Mouse (Mus musculus): ENCODE results near the gene Oas1f. TPM values are rescaled to one million over a fixed set of nuclear protein-coding genes. Genes with fewer than 3 reads are reported as not detected.
"Not testable (repeated sequence)": the region's sequence is repeated elsewhere in the genome, so short reads cannot be mapped to it uniquely, and the experiment has no call there.

Gene Oas1f
- polyA plus RNA-seq, 1 experiment from 2014 or later: not detected

- Histone ChIP-seq H3K9me3 (replicated peaks) (no peaks in the 10 kb centered on the region; the same call in 1 of the 2 replicates), H3K27me3 (ENCODE audit: low read depth, poor library complexity, severe bottlenecking) (no peaks in the 10 kb centered on the region), H3K4me1 (no peaks in the 10 kb centered on the region), H3K36me3 (no peaks in the 10 kb centered on the region), H3K27ac (replicated peaks) (no peak overlapping the region), H3K4me3 (no peak overlapping the region)
- no peak for DNase-seq (ENCODE audit: low spot score)
- WGBS: 75% methylated on average over 1 of the region's 1 CpGs
Observed at GRCm38 (mm10) chr5:120900666-120901065, 53.5 kb downstream of the Oas1f start.

DNA sequence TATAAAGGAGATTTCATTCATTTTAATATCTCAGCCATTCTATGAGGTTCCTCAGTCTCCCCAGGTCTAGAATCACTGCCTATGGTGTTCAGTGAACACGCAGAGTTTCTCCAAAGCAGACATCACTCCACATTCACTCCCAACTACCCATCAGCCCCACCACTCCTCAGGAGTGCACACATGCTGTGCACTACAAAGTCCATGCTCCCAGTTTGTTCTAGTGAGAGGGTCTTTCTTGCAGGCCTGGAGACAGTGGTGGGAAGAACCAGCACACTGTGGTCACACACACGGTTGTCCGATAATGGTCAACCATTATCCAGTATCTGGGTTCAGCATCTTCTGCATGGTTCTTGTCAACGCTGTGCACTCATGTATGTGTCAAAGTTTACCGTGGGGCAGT lies 54.9 kb downstream of the Oas1f start:
- no peaks in the 10 kb centered on the region for H3K4me1 ChIP-seq
- DNase-seq (ENCODE audit: low spot score): no peak
- H3K36me3 ChIP-seq: no peaks in the 10 kb centered on the region
- H3K4me3 ChIP-seq: no peak overlapping the region
- 94% methylated on average over 5 of the region's 5 CpGs for WGBS
- no peaks in the 10 kb centered on the region; the same call in 1 of the 2 replicates for H3K9me3 ChIP-seq (replicated peaks)
- no peak overlapping the region for H3K27ac ChIP-seq (replicated peaks)
- H3K27me3 ChIP-seq (ENCODE audit: low read depth, poor library complexity, severe bottlenecking): no peaks in the 10 kb centered on the region

- WGBS: 40% methylated on average over 9 of the region's 12 CpGs
- not testable (repeated sequence) for H3K36me3 ChIP-seq; DNase-seq (ENCODE audit: low spot score)
Observed at GRCm38 (mm10) chr5:120906791-120907733, 59.9 kb downstream of the Oas1f start, which contains the start of gene Oas1a. Gene Oas1a, minus strand, starts transcription at chr5:120907521.

More at GRCm38 (mm10) chr5:120906791-120907733, 59.9 kb downstream of the Oas1f start, which contains the start of gene Oas1a:
- H3K27ac ChIP-seq (replicated peaks); H3K4me1 ChIP-seq; H3K9me3 ChIP-seq (replicated peaks); H3K4me3 ChIP-seq; H3K27me3 ChIP-seq (ENCODE audit: low read depth, poor library complexity, severe bottlenecking): not testable (repeated sequence)

Small RNA genes within 50 kb of the gene (microRNA-seq; reads per million reads assigned to microRNA genes)
- not detected for gene Gm22907

Other genes starting within 250 kb of the Oas1f start
- 16.0 and 16.2 TPM in 2 replicates for gene Rita1, start 234.8 kb upstream of the Oas1f start, polyA plus RNA-seq (2016; fragmentation: Nextera tagmentation; extraction: Ambion mirVana)
- gene Ddx54, start 234.6 kb upstream of the Oas1f start, polyA plus RNA-seq (2016; fragmentation: Nextera tagmentation; extraction: Ambion mirVana): 59.4 and 59.7 TPM in 2 replicates
- gene Cfap73, start 213.1 kb upstream of the Oas1f start, polyA plus RNA-seq (2016; fragmentation: Nextera tagmentation; extraction: Ambion mirVana): not detected in 2 replicates
- 0.10 and 0.21 TPM in 2 replicates for gene Rasal1, start 198.6 kb upstream of the Oas1f start, polyA plus RNA-seq (2016; fragmentation: Nextera tagmentation; extraction: Ambion mirVana)
- gene Dtx1, start 135.4 kb upstream of the Oas1f start, polyA plus RNA-seq (2016; fragmentation: Nextera tagmentation; extraction: Ambion mirVana): 2.2 and 4.8 TPM in 2 replicates
- gene Oas2, start 97.5 kb upstream of the Oas1f start, polyA plus RNA-seq (2016; fragmentation: Nextera tagmentation; extraction: Ambion mirVana): 0.09 TPM in 1 of 2 replicates, not detected in the other
- gene Oas3, start 69.7 kb upstream of the Oas1f start, polyA plus RNA-seq (2016; fragmentation: Nextera tagmentation; extraction: Ambion mirVana): 0.02 and 0.10 TPM in 2 replicates
- 0.11 TPM in 1 of 2 replicates, not detected in the other for gene Oas1e, start 51.8 kb upstream of the Oas1f start, polyA plus RNA-seq (2016; fragmentation: Nextera tagmentation; extraction: Ambion mirVana)
- gene Oas1c, start 34.9 kb upstream of the Oas1f start, polyA plus RNA-seq (2016; fragmentation: Nextera tagmentation; extraction: Ambion mirVana): 0.16 and 0.26 TPM in 2 replicates
- not detected in 2 replicates for gene Oas1h, start 14.1 kb downstream of the Oas1f start, polyA plus RNA-seq (2016; fragmentation: Nextera tagmentation; extraction: Ambion mirVana)
- gene Oas1g, start 40.2 kb downstream of the Oas1f start, polyA plus RNA-seq (2016; fragmentation: Nextera tagmentation; extraction: Ambion mirVana): not detected in 2 replicates
- gene Oas1a, start 60.2 kb downstream of the Oas1f start, polyA plus RNA-seq (2016; fragmentation: Nextera tagmentation; extraction: Ambion mirVana): 0.36 and 0.76 TPM in 2 replicates
- not detected in 2 replicates for gene Oas1d, start 67.2 kb downstream of the Oas1f start, polyA plus RNA-seq (2016; fragmentation: Nextera tagmentation; extraction: Ambion mirVana)
- 0.10 and 0.47 TPM in 2 replicates for gene Rph3a, start 162.7 kb downstream of the Oas1f start, polyA plus RNA-seq (2016; fragmentation: Nextera tagmentation; extraction: Ambion mirVana)